19 mouse cellular contexts compared by ENCODE assay signal in the genomic region with DNA sequence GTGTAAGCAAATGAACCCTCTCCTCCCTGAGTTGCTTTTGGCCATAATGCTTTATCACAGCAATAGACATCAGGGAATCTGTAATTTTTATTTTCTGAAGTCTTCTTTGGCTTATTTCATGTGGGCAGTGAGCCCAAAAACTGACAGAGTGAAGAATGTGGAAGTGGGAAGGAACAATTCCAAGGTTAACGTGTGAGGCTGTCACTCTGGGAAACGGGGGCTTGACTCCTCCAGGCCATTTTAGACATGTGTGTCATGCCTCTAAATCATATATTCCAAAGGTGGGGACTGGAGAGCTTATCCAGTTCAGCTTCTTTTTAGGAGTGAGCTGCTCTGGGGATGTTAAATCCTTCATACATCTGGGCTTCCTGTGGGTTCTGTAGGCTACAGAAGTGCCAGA.
DNase-seq lines count a peak whose midpoint lies in the region; ATAC-seq and TF ChIP-seq lines count a peak whose summit lies in the region.
"Had no signal": no experiment of that assay in that cellular context is flagged by ENCODE, and none has a peak within 500 bp of the region (broad histone marks: within the 10 kb centered on the region; RNA-seq: fewer than 3 reads in every experiment).

No protein-coding gene starts in this region.

- H3K36me3 ChIP-seq in heart, embryonic 11.5 days (ENCODE audit: control insufficient read depth, insufficient read depth, low read length) = no peaks in the 10 kb centered on the region
- H3K36me3 ChIP-seq in heart, adult 2 months (ENCODE audit: control insufficient read depth, insufficient read depth, low read length) = no peaks in the 10 kb centered on the region
- H3K36me3 ChIP-seq in limb, embryonic 14.5 days (ENCODE audit: control insufficient read depth, insufficient read depth, low read length) = no peaks in the 10 kb centered on the region
- no peaks in the 10 kb centered on the region for H3K36me3 ChIP-seq in limb, embryonic 10.5 days
- H3K36me3 ChIP-seq: embryonic facial prominence, embryonic 12.5 days; heart, embryonic 10.5 days; hindbrain, embryonic 15.5 days; limb, embryonic 12.5 days had no signal

- no peak overlapping the region for H3K9ac ChIP-seq in heart, embryonic 11.5 days (ENCODE audit: low read depth, low read length)
- H3K9ac ChIP-seq in heart, adult 2 months (ENCODE audit: low read depth, low read length) = no peak overlapping the region
- H3K9ac ChIP-seq in limb, embryonic 14.5 days (ENCODE audit: low read depth, low read length, severe bottlenecking) = no peak overlapping the region
- H3K9ac ChIP-seq: embryonic facial prominence, embryonic 12.5 days; forebrain, embryonic 13.5 days; hindbrain, embryonic 15.5 days; limb, embryonic 12.5 days; liver, embryonic 14.5 days had no signal

- no peak overlapping the region for H3K4me3 ChIP-seq in heart, embryonic 11.5 days (ENCODE audit: low read depth, low read length)
- no peak overlapping the region for H3K4me3 ChIP-seq in heart, adult 2 months
- H3K4me3 ChIP-seq in limb, embryonic 14.5 days (replicated peaks; ENCODE audit: low read length) = no peak overlapping the region
- no peak overlapping the region for H3K4me3 ChIP-seq in limb, embryonic 10.5 days
- H3K4me3 ChIP-seq: embryonic facial prominence, embryonic 12.5 days; forebrain, embryonic 13.5 days; heart, embryonic 10.5 days; hindbrain, embryonic 15.5 days; limb, embryonic 12.5 days had no signal

- 52% methylated on average over 2 of the region's 2 CpGs for WGBS in heart, embryonic 11.5 days (ENCODE audit: insufficient replicate concordance)
- WGBS in heart, adult 2 months = 49% methylated on average over 2 of the region's 2 CpGs
- 50% methylated on average over 2 of the region's 2 CpGs for WGBS in limb, embryonic 14.5 days
- 77% methylated on average over 2 of the region's 2 CpGs for WGBS in limb, embryonic 10.5 days

- no peaks in the 10 kb centered on the region for H3K4me1 ChIP-seq in heart, embryonic 11.5 days (ENCODE audit: control insufficient read depth, insufficient read depth, low read length)
- no peaks in the 10 kb centered on the region for H3K4me1 ChIP-seq in heart, adult 2 months (ENCODE audit: control insufficient read depth, insufficient read depth, low read length)
- no peaks in the 10 kb centered on the region for H3K4me1 ChIP-seq in limb, embryonic 14.5 days (ENCODE audit: control insufficient read depth, insufficient read depth, low read length)
- no peaks in the 10 kb centered on the region for H3K4me1 ChIP-seq in limb, embryonic 10.5 days
- H3K4me1 ChIP-seq: embryonic facial prominence, embryonic 12.5 days; forebrain, embryonic 13.5 days; heart, embryonic 10.5 days; hindbrain, embryonic 15.5 days; limb, embryonic 12.5 days had no signal

- TF ChIP-seq CTCF in heart, adult 2 months (IDR thresholded peaks at IDR 0.05) = no peak

- H3K27ac ChIP-seq in heart, embryonic 11.5 days (ENCODE audit: low read depth, low read length) = 0 out of 2 replicates have a peak overlapping the region, but pooled peaks have one; percentile 10
- no peak overlapping the region for H3K27ac ChIP-seq in heart, adult 2 months
- no peak overlapping the region for H3K27ac ChIP-seq in limb, embryonic 14.5 days (replicated peaks; ENCODE audit: low read depth, low read length)
- no peak overlapping the region for H3K27ac ChIP-seq in limb, embryonic 10.5 days
- H3K27ac ChIP-seq: embryonic facial prominence, embryonic 12.5 days; forebrain, embryonic 13.5 days; heart, embryonic 10.5 days; hindbrain, embryonic 15.5 days; limb, embryonic 12.5 days; liver, embryonic 14.5 days had no signal

- H3K79me2 ChIP-seq in heart, adult 2 months (replicated peaks; ENCODE audit: control insufficient read depth, insufficient read depth, low read length) = no peaks in the 10 kb centered on the region

- H3K27me3 ChIP-seq in heart, embryonic 11.5 days (ENCODE audit: control insufficient read depth, insufficient read depth, low read length) = no peaks in the 10 kb centered on the region
- H3K27me3 ChIP-seq in heart, adult 2 months (ENCODE audit: control insufficient read depth, insufficient read depth, low read length) = no peaks in the 10 kb centered on the region
- H3K27me3 ChIP-seq in limb, embryonic 14.5 days (ENCODE audit: control insufficient read depth, insufficient read depth, low read length) = no peaks in the 10 kb centered on the region
- no peaks in the 10 kb centered on the region for H3K27me3 ChIP-seq in limb, embryonic 10.5 days (ENCODE audit: low read depth, poor library complexity, severe bottlenecking)
- H3K27me3 ChIP-seq: embryonic facial prominence, embryonic 12.5 days; forebrain, embryonic 13.5 days; hindbrain, embryonic 15.5 days had no signal

- intact Hi-C loops in heart, adult 2 months (cut with DNase I) = no loop called here

- TF ChIP-seq EP300 in heart, adult 2 months (IDR thresholded peaks at IDR 0.05; ENCODE audit: insufficient read depth, low read depth, low read length) = no peak

- no peaks in the 10 kb centered on the region for H3K9me3 ChIP-seq in heart, embryonic 11.5 days (replicated peaks; ENCODE audit: control insufficient read depth, low read length)
- H3K9me3 ChIP-seq in limb, embryonic 14.5 days (ENCODE audit: control insufficient read depth, low read length) = no peaks in the 10 kb centered on the region
- H3K9me3 ChIP-seq in limb, embryonic 10.5 days (replicated peaks) = no peaks in the 10 kb centered on the region
- H3K9me3 ChIP-seq: embryonic facial prominence, embryonic 12.5 days; forebrain, embryonic 13.5 days; heart, embryonic 10.5 days; hindbrain, embryonic 15.5 days; limb, embryonic 12.5 days had no signal

- no peak for ATAC-seq in heart, embryonic 11.5 days (replicated peaks; ENCODE audit: insufficient number of reproducible peaks, low FRiP score, low TSS enrichment)
- ATAC-seq in limb, embryonic 14.5 days (ENCODE audit: low FRiP score, low read depth) = no peak
- ATAC-seq: forebrain, embryonic 13.5 days had no signal

- H3K4me2 ChIP-seq in heart, embryonic 11.5 days = no peak overlapping the region
- no peak overlapping the region for H3K4me2 ChIP-seq in limb, embryonic 14.5 days (replicated peaks; ENCODE audit: low read depth, low read length, severe bottlenecking)
- H3K4me2 ChIP-seq: embryonic facial prominence, embryonic 12.5 days; forebrain, embryonic 13.5 days; hindbrain, embryonic 15.5 days; limb, embryonic 12.5 days had no signal

- no peak for DNase-seq in heart, adult 2 months
- DNase-seq in limb, embryonic 14.5 days (ENCODE audit: low spot score) = peak; percentile 7
- DNase-seq in limb, embryonic 10.5 days (ENCODE audit: low spot score) = no peak
- peak; percentile 25 for DNase-seq in adrenal gland, adult 8-10 months
- DNase-seq in adrenal gland, postnatal 36 days = peak; percentile 39 to 55
- no peak for DNase-seq in spleen, adult 12 weeks (ENCODE audit: low spot score)
- DNase-seq: cerebellum, adult 11 months; cerebellum, adult 9-11 months; kidney, adult 9 months; lung, postnatal 4 days; midbrain, embryonic 14.5 days; thymus, postnatal 25 days had no signal

- TF ChIP-seq POLR2A in heart, adult 2 months (IDR thresholded peaks at IDR 0.05; ENCODE audit: insufficient read depth, low read depth, low read length) = no peak
- no peak for TF ChIP-seq POLR2A in limb, embryonic 14.5 days (IDR thresholded peaks at IDR 0.05; ENCODE audit: borderline replicate concordance, extremely low read depth, insufficient read depth, insufficient read length)

Comparison
In these comparisons a context has a peak if more than half of its experiments do, and no peak if none do; other contexts are left out.
1. DNase-seq: peak in limb, embryonic 14.5 days (single experiment), adrenal gland, adult 8-10 months (single experiment) and adrenal gland, postnatal 36 days (2 of 2); none in heart, adult 2 months (0 of 2), limb, embryonic 10.5 days (single experiment) and spleen, adult 12 weeks (single experiment).